Mouse (Mus musculus): Measurements from ENCODE around the gene Sox5. TPM values are rescaled to one million over a fixed set of nuclear protein-coding genes. Genes with fewer than 3 reads are reported as not detected.

The Sox5 gene
- polyA plus RNA-seq, 2 experiments, result 1.6 to 1.7 TPM

DNA sequence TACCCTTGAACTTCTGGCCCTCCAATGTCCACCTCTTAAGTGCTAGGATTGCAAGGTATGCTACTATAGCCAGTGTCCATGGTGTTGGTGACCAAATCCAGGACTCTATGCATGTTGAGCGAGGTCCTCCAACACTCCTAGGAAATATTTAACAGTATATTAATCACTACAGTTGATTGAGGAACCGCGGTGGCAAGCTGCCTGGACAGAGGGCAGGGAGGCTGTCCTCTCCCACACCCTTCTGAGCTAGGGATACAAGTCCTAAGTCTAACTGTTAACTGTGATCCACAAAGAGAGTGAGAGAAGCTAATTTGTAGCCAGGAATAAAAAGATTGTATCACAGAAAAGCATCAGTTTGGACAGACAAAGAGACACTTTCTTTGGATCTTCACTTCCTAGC, 373.7 kb downstream of the Sox5 start:
- no peak for ATAC-seq (ENCODE audit: insufficient read depth)
- WGBS (ENCODE audit: insufficient replicate concordance), result 60% methylated on average over 3 of the region's 3 CpGs
- no peak overlapping the region for H3K27ac ChIP-seq
- no peak overlapping the region for H3K4me2 ChIP-seq (ENCODE audit: low read depth)
- no peak overlapping the region for H3K9ac ChIP-seq (replicated peaks)
- TF ChIP-seq CTCF (IDR thresholded peaks at IDR 0.05; ENCODE audit: low read depth) (no peak), EP300 (IDR thresholded peaks at IDR 0.05; ENCODE audit: low read depth) (no peak)
- no peaks in the 10 kb centered on the region for H3K9me3 ChIP-seq (ENCODE audit: control insufficient read depth, low read length)
- H3K27me3 ChIP-seq (ENCODE audit: control insufficient read depth, insufficient read depth, low read length), result no peaks in the 10 kb centered on the region
- no peaks in the 10 kb centered on the region for H3K36me3 ChIP-seq (replicated peaks; ENCODE audit: control insufficient read depth, insufficient read depth, low read depth)
- no peaks in the 10 kb centered on the region for H3K4me1 ChIP-seq (replicated peaks; ENCODE audit: control insufficient read depth in 2 of 2, insufficient read depth in 2 of 2, low read length in 1 of 2)
- H3K4me3 ChIP-seq (ENCODE audit: insufficient read depth in 1 of 2, low read depth in 2 of 2, low read length in 2 of 2), result no peak overlapping the region
- no peak for DNase-seq (ENCODE audit: low read depth in 3 of 3, low spot score in 3 of 3)

DNA sequence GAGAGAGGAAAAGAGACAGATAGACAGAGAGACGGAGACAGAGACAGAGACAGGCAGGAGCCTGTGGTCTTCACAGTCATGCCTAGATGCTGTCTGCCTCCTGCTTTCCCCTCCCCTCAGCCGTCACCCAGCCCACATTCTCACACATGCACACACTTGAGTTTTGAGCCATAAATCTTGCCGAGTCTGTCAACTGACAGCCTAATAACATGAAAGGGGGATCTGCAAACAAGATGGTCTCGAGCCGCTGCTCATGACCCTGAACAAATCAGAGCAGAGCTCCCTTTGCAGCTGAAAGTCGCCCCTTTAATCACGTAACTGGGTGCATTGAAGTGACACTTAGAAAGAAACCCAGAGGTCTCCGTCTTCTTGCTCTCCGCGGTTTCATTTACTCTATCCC, 383.7 kb downstream of the Sox5 start:
- Histone ChIP-seq H3K27ac (no peak overlapping the region), H3K36me3 (replicated peaks; ENCODE audit: control insufficient read depth, insufficient read depth, low read depth) (no peaks in the 10 kb centered on the region), H3K4me1 (replicated peaks; ENCODE audit: control insufficient read depth in 2 of 2, insufficient read depth in 2 of 2, low read length in 1 of 2) (no peaks in the 10 kb centered on the region), H3K9ac (replicated peaks) (no peak overlapping the region), H3K4me3 (ENCODE audit: insufficient read depth in 1 of 2, low read depth in 2 of 2, low read length in 2 of 2) (no peak overlapping the region), H3K4me2 (ENCODE audit: low read depth) (no peak overlapping the region), H3K9me3 (ENCODE audit: control insufficient read depth, low read length) (no peaks in the 10 kb centered on the region), H3K27me3 (ENCODE audit: control insufficient read depth, insufficient read depth, low read length) (no peaks in the 10 kb centered on the region)
- ATAC-seq (ENCODE audit: insufficient read depth) (no peak), DNase-seq (ENCODE audit: low read depth in 3 of 3, low spot score in 3 of 3) (no peak)
- WGBS (ENCODE audit: insufficient replicate concordance), result 44% methylated on average over 10 of the region's 10 CpGs
- no peak for TF ChIP-seq CTCF (IDR thresholded peaks at IDR 0.05; ENCODE audit: low read depth)
- no peak for TF ChIP-seq EP300 (IDR thresholded peaks at IDR 0.05; ENCODE audit: low read depth)

DNA sequence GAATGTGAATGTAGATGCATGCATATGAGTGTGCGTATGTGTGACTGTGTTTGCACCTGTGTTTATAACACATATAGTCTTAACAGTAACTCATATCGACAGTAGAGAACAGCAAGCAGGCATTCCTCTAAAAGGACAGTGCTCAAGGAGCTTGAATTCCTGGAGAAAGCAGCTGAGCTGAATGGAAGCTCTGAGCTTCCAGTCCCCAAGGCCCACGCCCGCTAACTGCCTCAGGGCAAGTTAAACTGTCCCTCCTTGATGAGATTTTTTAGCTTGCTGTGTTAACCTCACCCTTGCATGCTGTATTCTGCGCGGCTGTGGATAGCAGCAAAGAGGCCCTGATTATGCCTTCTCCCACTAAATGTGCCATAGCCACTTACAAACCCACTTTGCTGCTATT, 388.6 kb downstream of the Sox5 start:
- TF ChIP-seq EP300 (IDR thresholded peaks at IDR 0.05; ENCODE audit: low read depth), result no peak
- TF ChIP-seq CTCF (IDR thresholded peaks at IDR 0.05; ENCODE audit: low read depth), result no peak
- Histone ChIP-seq H3K4me1 (replicated peaks; ENCODE audit: control insufficient read depth in 2 of 2, insufficient read depth in 2 of 2, low read length in 1 of 2) (no peaks in the 10 kb centered on the region; a peak in 1 of 4 replicates), H3K27ac (no peak overlapping the region), H3K9ac (replicated peaks) (no peak overlapping the region), H3K36me3 (replicated peaks; ENCODE audit: control insufficient read depth, insufficient read depth, low read depth) (no peaks in the 10 kb centered on the region), H3K4me2 (ENCODE audit: low read depth) (no peak overlapping the region), H3K27me3 (ENCODE audit: control insufficient read depth, insufficient read depth, low read length) (no peaks in the 10 kb centered on the region), H3K4me3 (ENCODE audit: insufficient read depth in 1 of 2, low read depth in 2 of 2, low read length in 2 of 2) (no peak overlapping the region), H3K9me3 (ENCODE audit: control insufficient read depth, low read length) (no peaks in the 10 kb centered on the region)
- WGBS (ENCODE audit: insufficient replicate concordance), result 70% methylated on average over 6 of the region's 6 CpGs
- DNase-seq (ENCODE audit: low read depth in 3 of 3, low spot score in 3 of 3), result no peak
- ATAC-seq (ENCODE audit: insufficient read depth), result no peak

DNA sequence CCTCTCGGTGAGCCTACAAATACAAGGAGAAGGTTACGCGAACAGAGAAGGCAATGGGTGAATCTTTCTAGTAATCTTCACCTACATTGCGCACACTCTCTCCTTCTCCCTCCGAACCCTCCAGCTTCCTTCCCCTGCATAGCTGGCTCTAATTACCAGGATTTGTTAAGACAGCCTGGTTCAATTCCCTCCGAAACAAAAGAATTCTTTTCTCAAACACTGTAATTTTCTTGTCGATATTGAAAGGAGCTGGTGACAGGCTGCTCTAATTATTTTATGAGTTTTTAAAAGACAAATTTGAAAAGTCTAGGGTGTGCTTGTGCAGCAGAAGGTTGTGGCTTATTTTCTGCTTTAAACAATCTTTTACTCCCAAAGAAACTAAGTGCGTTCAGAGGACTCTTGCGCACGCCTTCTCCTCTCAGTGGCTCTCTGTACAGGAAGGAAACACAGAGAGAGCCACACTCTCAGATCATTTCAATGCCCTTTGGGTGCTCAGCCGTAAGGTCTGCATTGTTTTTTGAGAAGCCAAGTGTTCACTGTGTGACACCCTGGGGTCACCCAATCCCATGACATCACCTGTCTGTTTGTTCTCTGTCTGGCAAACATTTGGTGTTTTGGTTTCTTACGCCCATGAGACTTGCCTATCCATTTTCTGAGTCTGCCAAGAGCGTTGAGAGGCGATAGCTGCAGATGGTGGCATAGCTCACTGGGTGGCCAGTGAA, 392.3 kb downstream of the Sox5 start:
- TF ChIP-seq CTCF (IDR thresholded peaks at IDR 0.05; ENCODE audit: low read depth) (no peak), EP300 (IDR thresholded peaks at IDR 0.05; ENCODE audit: low read depth) (no peak)
- Histone ChIP-seq H3K4me1 (replicated peaks; ENCODE audit: control insufficient read depth in 2 of 2, insufficient read depth in 2 of 2, low read length in 1 of 2) (no peaks in the 10 kb centered on the region; a peak in 1 of 4 replicates), H3K4me2 (ENCODE audit: low read depth) (no peak overlapping the region), H3K9ac (replicated peaks) (no peak overlapping the region), H3K27me3 (ENCODE audit: control insufficient read depth, insufficient read depth, low read length) (no peaks in the 10 kb centered on the region), H3K4me3 (ENCODE audit: insufficient read depth in 1 of 2, low read depth in 2 of 2, low read length in 2 of 2) (no peak overlapping the region), H3K36me3 (replicated peaks; ENCODE audit: control insufficient read depth, insufficient read depth, low read depth) (no peaks in the 10 kb centered on the region), H3K27ac (no peak overlapping the region), H3K9me3 (ENCODE audit: control insufficient read depth, low read length) (no peaks in the 10 kb centered on the region)
- DNase-seq (ENCODE audit: low read depth in 3 of 3, low spot score in 3 of 3) (no peak), ATAC-seq (ENCODE audit: insufficient read depth) (no peak)
- 71% methylated on average over 14 of the region's 14 CpGs for WGBS (ENCODE audit: insufficient replicate concordance)

DNA sequence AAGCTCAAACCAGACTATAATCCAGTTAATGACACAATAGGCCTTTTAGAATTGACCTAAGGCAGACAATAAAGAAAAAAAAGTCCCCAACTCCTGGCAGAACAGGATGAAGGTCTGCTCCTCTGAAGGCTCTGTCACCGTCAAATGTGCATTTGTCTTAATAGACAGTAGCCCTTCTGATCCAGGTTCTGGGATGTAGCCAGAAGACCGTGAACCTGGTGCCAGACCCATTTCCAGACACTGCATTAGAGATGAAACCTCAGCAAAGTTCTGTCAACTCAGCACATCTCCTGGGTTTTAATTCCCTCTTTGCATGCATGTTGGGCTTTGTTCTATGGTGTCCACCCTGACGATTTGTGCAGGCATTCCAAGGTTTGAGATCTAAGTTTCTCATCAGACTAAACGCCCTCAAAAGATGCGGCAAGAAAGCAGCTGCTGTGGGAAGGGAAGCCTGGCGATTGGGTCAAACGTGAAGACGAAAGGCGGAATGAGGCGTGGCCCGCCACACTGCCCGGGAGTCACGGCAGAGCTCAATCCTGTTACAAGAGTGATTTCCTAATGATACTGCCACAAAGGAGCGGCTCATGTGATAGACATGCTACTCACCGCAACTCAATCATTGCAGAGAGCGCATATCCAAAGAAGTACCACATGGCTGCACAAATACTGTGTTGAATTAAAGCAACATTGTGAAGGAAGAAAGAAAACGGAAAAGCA, 394.1 kb downstream of the Sox5 start:
- no peak for ATAC-seq (ENCODE audit: insufficient read depth)
- Histone ChIP-seq H3K4me3 (ENCODE audit: insufficient read depth in 1 of 2, low read depth in 2 of 2, low read length in 2 of 2) (no peak overlapping the region), H3K4me1 (replicated peaks; ENCODE audit: control insufficient read depth in 2 of 2, insufficient read depth in 2 of 2, low read length in 1 of 2) (no peaks in the 10 kb centered on the region; a peak in 1 of 4 replicates), H3K27ac (no peak overlapping the region), H3K9me3 (ENCODE audit: control insufficient read depth, low read length) (no peaks in the 10 kb centered on the region), H3K9ac (replicated peaks) (no peak overlapping the region), H3K4me2 (ENCODE audit: low read depth) (no peak overlapping the region), H3K36me3 (replicated peaks; ENCODE audit: control insufficient read depth, insufficient read depth, low read depth) (no peaks in the 10 kb centered on the region), H3K27me3 (ENCODE audit: control insufficient read depth, insufficient read depth, low read length) (no peaks in the 10 kb centered on the region)
- DNase-seq (ENCODE audit: low read depth in 3 of 3, low spot score in 3 of 3), result no peak
- TF ChIP-seq CTCF (IDR thresholded peaks at IDR 0.05; ENCODE audit: low read depth), result no peak
- TF ChIP-seq EP300 (IDR thresholded peaks at IDR 0.05; ENCODE audit: low read depth), result no peak
- 60% methylated on average over 17 of the region's 17 CpGs for WGBS (ENCODE audit: insufficient replicate concordance)

Measured in liver, embryonic 14.5 days (tissue).